Comparison of ENCODE assay signal across 9 mouse cellular contexts in genomic region chr11:63920531-63920930, GRCm38 (mm10). TPM values are rescaled to one million over a fixed set of nuclear protein-coding genes. Genes with fewer than 3 reads are reported as not detected.
DNase-seq lines count a peak whose midpoint lies in the region; ATAC-seq lines count a peak whose summit lies in the region.
"Had no signal": no experiment of that assay in that cellular context is flagged by ENCODE, and none has a peak within 500 bp of the region (broad histone marks: within the 10 kb centered on the region; RNA-seq: fewer than 3 reads in every experiment).

No protein-coding gene starts in this region.

- H3K9me3 ChIP-seq in embryonic facial prominence, embryonic 13.5 days: no peaks in the 10 kb centered on the region
- no peaks in the 10 kb centered on the region for H3K9me3 ChIP-seq in heart, embryonic 10.5 days
- H3K9me3 ChIP-seq in kidney, embryonic 14.5 days (ENCODE audit: control insufficient read depth, low read length): no peaks in the 10 kb centered on the region
- no peaks in the 10 kb centered on the region for H3K9me3 ChIP-seq in liver, embryonic 13.5 days (replicated peaks)

- H3K4me3 ChIP-seq in embryonic facial prominence, embryonic 13.5 days: peak overlapping the region; percentile 74
- peak overlapping the region; percentile 72 for H3K4me3 ChIP-seq in heart, embryonic 10.5 days
- H3K4me3 ChIP-seq in kidney, embryonic 14.5 days (ENCODE audit: low read length): peak overlapping the region; percentile 63
- H3K4me3 ChIP-seq in liver, embryonic 13.5 days (replicated peaks): peak overlapping the region; percentile 64

- WGBS in embryonic facial prominence, embryonic 13.5 days: under 1% methylated on average over 33 of the region's 33 CpGs
- WGBS in heart, embryonic 10.5 days: under 1% methylated on average over 33 of the region's 33 CpGs
- WGBS in kidney, embryonic 14.5 days: under 1% methylated on average over 33 of the region's 33 CpGs
- under 1% methylated on average over 33 of the region's 33 CpGs for WGBS in liver, embryonic 13.5 days (ENCODE audit: insufficient replicate concordance)

- peaks cover 70% of the 10 kb centered on the region for H3K27me3 ChIP-seq in embryonic facial prominence, embryonic 13.5 days
- H3K27me3 ChIP-seq in heart, embryonic 10.5 days (ENCODE audit: insufficient read depth, poor library complexity, severe bottlenecking): peaks cover 53% of the 10 kb centered on the region
- H3K27me3 ChIP-seq in kidney, embryonic 14.5 days (ENCODE audit: control insufficient read depth, insufficient read depth, low read length): peaks cover 43% of the 10 kb centered on the region
- H3K27me3 ChIP-seq in liver, embryonic 13.5 days: peaks cover 93% of the 10 kb centered on the region
- H3K27me3 ChIP-seq in splenic B cell, adult 2 months (ENCODE audit: control insufficient read depth, insufficient read depth, low read length, poor library complexity, severe bottlenecking): peaks cover 3% of the 10 kb centered on the region

- peaks cover 59% of the 10 kb centered on the region for H3K4me1 ChIP-seq in embryonic facial prominence, embryonic 13.5 days
- peaks cover 71% of the 10 kb centered on the region for H3K4me1 ChIP-seq in heart, embryonic 10.5 days
- H3K4me1 ChIP-seq in kidney, embryonic 14.5 days (ENCODE audit: control insufficient read depth, insufficient read depth, low read length): peaks cover 39% of the 10 kb centered on the region
- peaks cover 42% of the 10 kb centered on the region for H3K4me1 ChIP-seq in liver, embryonic 13.5 days (replicated peaks)

- no peaks in the 10 kb centered on the region for H3K36me3 ChIP-seq in embryonic facial prominence, embryonic 13.5 days
- no peaks in the 10 kb centered on the region for H3K36me3 ChIP-seq in heart, embryonic 10.5 days
- no peaks in the 10 kb centered on the region for H3K36me3 ChIP-seq in kidney, embryonic 14.5 days (ENCODE audit: control insufficient read depth, insufficient read depth, low read length)
- H3K36me3 ChIP-seq in liver, embryonic 13.5 days: no peaks in the 10 kb centered on the region
- H3K36me3 ChIP-seq in splenic B cell, adult 2 months (ENCODE audit: control insufficient read depth, insufficient read depth, low read length, poor library complexity, severe bottlenecking): no peaks in the 10 kb centered on the region
- H3K36me3 ChIP-seq: G1E had no signal

- peak; percentile 67 for ATAC-seq in embryonic facial prominence, embryonic 13.5 days (ENCODE audit: insufficient number of reproducible peaks, insufficient read depth, low FRiP score, low TSS enrichment, low read depth)
- ATAC-seq in kidney, embryonic 14.5 days (ENCODE audit: low FRiP score, low TSS enrichment): peak; percentile 40; the same call in 1 of the 2 replicates
- no peak for ATAC-seq in liver, embryonic 13.5 days (ENCODE audit: low read depth)

- peak overlapping the region; percentile 70 for H3K27ac ChIP-seq in embryonic facial prominence, embryonic 13.5 days
- H3K27ac ChIP-seq in heart, embryonic 10.5 days: peak overlapping the region; percentile 83
- peak overlapping the region; percentile 60; the same call in 1 of the 2 replicates for H3K27ac ChIP-seq in kidney, embryonic 14.5 days (ENCODE audit: low read depth, low read length)
- peak overlapping the region; percentile 58; the same call in 1 of the 2 replicates for H3K27ac ChIP-seq in liver, embryonic 13.5 days

- H3K9ac ChIP-seq in embryonic facial prominence, embryonic 13.5 days: peak overlapping the region; percentile 87
- H3K9ac ChIP-seq in kidney, embryonic 14.5 days (ENCODE audit: low read depth, low read length): peak overlapping the region; percentile 78
- H3K9ac ChIP-seq in liver, embryonic 13.5 days: peak overlapping the region; percentile 73

- H3K4me2 ChIP-seq in embryonic facial prominence, embryonic 13.5 days: peak overlapping the region; percentile 94
- peak overlapping the region; percentile 84 for H3K4me2 ChIP-seq in kidney, embryonic 14.5 days (replicated peaks; ENCODE audit: low read depth, low read length)
- H3K4me2 ChIP-seq in liver, embryonic 13.5 days: peak overlapping the region; percentile 60

- DNase-seq in layer of hippocampus, adult 11-12 months (ENCODE audit: low spot score): peak; percentile 72
- no peak for DNase-seq in layer of hippocampus, adult 9-10 months (ENCODE audit: low spot score)
- DNase-seq in heart, embryonic 10.5 days (ENCODE audit: low spot score): peak; percentile 85
- peak; percentile 21 for DNase-seq in liver, embryonic 13.5 days
- DNase-seq in neural tube, embryonic 10.5 days (ENCODE audit: extremely low spot score, low spot score): peak; percentile 88
- peak; percentile 80 for DNase-seq in splenic B cell, adult 2 months (ENCODE audit: low read depth, low spot score)

RNA-seq across cellular contexts. Expression of gene Hs3st3b1, which starts 1.6 kb away (rescaled TPM):
- polyA plus RNA-seq in embryonic facial prominence, embryonic 13.5 days (2015; fragmentation: Nextera tagmentation; extraction: Ambion mirVana): 15.9 and 18.5 TPM in 2 replicates
- 5.9 and 23.9 TPM in 2 replicates for polyA plus RNA-seq in heart, embryonic 10.5 days (2016; fragmentation: Nextera tagmentation; extraction: Ambion mirVana)
- polyA plus RNA-seq in kidney, embryonic 14.5 days (2014; fragmentation: Nextera tagmentation; extraction: Ambion mirVana): 17.9 and 34.0 TPM in 2 replicates
- 12.6 and 17.3 TPM in 2 replicates for polyA plus RNA-seq in liver, embryonic 13.5 days (2015; fragmentation: Nextera tagmentation; extraction: Ambion mirVana)
- polyA plus RNA-seq: G1E had no signal
